Mouse (Mus musculus): ENCODE data around the gene Tmem108. TPM values are rescaled to one million over a fixed set of nuclear protein-coding genes. Genes with fewer than 3 reads are reported as not detected.

Gene Tmem108
- total RNA-seq, 2 experiments from 2014 or later, result 3.7 TPM

DNA sequence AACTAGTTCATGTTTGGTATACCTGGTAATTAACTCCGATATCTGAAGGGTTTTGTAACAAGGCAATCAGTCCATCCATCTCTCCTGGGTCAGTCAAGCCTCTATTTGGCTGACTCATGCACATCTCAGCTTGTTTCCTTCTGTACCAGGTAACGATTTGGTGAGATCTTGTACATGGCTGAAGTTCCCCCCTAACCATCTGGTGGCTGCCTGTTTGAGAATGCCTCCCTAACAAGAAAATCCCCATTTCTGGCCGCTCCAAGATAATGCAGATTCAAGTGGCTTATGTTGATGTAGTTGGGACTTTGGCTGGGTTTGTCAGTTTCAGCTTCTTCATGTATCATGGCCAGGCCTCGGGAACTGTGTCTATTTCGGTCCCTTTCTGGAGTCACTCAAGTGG lies 170.8 kb downstream of the Tmem108 start:
- DNase-seq, result no peak

DNA sequence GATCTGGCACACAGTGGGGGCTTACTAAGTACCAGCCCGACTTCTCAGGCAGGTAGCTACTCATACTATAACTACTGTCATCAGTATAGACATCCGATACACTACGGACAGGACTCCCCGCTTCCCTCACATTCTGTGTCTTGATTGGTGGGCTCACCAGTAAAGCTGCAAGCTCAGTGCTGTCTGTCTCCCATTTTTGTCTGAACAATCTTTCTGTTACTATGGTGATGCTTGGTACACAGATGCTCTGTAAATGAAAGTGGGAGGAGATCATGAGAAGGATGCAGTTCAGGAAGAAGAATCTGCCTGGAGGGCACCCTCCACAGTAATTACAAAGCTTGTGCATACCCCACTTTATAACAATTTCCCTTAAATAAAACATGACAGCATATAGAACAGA lies 176.8 kb downstream of the Tmem108 start:
- no peak for DNase-seq

DNA sequence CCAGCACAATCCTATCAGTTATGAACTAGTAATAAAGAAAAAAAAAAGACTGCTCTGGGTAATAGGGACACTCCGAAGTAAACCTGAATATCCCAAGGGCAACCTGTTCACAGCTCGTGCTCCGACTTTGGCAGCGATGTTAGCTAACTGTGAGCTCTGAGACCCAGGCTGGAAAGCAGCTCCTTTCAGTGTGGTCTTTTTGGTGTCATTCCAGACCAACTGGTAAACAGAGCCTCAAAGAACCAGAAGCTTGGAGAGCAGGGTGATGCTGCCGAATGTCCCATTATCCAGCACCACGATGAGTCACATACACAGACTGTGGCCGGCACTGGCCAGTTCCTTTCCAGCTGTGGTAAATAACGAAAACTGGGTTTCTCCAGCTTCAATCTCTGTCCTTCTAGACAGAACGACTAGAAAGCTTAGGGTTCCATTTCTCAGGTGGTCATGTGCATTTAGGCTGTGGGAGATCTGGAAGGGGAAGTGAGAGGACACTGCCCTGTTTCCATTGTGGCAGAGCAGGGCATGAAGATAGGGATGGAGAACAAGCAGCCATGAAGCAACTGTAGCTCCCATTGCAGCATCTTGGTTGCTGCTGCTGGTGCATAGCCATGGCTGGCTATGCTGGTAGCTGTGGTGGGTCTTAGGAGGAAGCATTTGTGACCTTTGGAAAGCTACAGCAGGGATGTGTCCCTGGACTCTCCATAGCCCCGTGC lies 179.2 kb downstream of the Tmem108 start:
- DNase-seq, result no peak

DNA sequence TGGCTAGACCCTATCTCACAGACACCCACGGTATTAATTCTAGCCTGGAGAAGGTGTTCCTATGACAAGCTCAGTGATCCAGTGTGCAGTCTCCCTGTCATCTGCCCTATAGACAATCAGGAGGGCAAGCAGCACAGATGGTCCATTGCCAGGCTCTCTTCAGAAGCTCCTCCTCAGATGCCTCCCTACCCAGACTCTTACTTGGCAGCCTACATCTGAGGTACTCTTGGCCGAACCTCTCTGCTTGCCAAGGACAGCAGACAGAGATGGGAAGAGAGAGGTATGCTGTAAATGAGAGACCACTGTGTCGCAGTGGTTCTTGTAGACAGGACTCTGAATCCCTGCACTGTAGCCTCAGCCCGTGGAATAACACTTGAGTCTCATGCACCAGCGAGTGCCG lies 181.0 kb downstream of the Tmem108 start:
- DNase-seq, result peak in 1 of 2 experiments; percentile 17

DNA sequence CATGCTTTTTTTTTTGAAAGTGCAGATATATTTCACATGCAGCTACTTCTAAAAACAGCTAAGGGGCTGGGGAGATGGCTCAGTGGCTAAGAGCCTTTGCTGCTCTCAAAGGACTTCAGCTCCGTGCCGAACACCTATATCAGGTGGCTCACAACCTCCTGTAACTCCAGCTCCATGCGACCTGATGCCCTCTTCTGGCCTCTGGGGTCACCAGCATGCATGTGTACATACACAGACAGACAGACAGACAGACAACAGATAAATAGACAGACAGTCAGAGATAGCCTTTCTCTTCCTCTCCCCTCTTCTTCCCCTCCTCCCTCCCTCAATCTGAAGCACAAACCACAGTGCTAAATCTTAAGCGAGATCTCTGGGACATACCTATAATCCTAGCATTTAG lies 181.5 kb downstream of the Tmem108 start:
- no peak for DNase-seq

DNA sequence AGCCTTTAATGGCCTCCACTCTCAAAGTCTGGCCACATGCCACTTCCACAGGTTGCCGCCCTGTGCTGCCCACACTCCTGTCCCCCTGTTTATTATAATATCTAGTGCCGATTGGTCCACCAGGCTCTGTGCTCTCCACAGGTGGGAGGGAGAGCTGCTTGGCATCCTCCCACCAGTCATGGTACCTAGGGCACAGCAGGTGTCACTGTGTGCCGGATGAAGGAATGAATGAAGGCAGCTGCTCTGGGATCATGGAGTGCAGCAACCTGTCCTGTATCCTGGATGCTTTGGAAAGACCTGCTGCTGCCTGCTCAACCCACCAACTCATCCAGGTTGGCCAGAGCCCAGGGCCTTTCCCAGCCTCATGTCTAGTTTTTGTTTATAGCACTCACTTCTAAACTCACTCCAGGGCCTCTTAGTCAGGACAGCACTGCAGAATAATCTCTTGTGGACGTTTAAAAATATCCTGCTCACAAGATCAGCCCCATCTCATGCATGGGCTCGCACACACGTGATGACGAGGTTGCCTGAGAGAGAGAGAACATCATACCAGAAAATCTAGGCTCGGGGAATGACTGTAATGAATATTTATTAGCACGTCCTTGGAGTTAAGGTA lies 182.1 kb downstream of the Tmem108 start:
- DNase-seq, result no peak

DNA sequence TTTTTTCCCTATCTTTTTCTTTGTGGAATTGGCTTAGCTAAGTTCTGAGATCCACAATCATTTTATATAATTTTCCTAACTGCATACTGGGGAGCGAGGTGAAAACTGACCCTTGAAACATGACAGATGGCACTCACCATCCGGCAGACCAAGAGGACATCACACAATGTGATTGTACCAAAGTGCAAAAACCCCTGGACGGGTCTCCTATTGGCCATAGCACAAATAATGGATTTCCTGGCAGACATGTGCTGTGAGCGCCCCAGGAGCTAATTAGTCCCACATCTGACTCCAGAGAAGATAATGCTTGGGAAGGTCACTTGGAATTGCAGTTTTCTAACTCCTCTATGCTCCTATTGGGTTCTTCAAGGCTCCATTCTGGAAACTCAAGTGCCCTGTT lies 183.9 kb downstream of the Tmem108 start:
- DNase-seq, result no peak

DNA sequence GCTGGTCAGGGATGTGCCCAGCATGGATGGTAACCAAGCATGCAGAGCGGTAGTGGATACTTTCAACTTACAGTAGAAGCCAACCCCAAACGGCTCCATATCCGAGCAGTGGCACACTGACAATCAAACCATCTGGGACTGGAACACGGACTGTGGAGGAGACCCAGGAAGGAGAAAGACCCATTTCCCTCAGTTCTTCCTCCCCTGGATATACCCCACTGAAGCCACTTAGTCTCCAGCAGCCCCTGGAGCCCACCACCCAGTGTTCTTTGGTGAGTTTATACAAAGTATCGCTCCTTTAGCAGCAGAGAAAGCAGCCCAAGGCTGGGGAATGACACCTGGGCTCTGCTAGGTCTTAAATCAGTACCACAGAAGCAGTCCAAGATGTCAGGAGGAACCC lies 184.5 kb downstream of the Tmem108 start:
- DNase-seq, result no peak

DNA sequence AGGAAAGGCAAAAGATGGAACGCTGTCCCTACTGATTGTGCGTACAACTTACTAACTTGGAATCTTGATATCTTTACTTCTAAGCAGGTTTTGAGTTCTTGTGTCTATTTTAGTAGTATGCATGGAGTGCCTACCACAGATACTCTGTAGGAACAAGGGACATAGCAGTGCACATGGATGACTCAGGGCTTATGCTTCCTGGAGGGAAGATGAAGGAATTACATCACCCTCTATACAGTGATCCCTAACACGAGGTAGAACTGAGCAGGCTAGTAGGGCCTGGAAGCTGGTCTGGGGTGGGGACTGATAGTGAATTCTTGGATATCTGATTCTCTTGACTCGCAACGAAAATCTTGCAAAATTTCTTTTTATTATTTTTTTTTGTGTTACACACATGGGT lies 185.7 kb downstream of the Tmem108 start:
- no peak for DNase-seq

DNA sequence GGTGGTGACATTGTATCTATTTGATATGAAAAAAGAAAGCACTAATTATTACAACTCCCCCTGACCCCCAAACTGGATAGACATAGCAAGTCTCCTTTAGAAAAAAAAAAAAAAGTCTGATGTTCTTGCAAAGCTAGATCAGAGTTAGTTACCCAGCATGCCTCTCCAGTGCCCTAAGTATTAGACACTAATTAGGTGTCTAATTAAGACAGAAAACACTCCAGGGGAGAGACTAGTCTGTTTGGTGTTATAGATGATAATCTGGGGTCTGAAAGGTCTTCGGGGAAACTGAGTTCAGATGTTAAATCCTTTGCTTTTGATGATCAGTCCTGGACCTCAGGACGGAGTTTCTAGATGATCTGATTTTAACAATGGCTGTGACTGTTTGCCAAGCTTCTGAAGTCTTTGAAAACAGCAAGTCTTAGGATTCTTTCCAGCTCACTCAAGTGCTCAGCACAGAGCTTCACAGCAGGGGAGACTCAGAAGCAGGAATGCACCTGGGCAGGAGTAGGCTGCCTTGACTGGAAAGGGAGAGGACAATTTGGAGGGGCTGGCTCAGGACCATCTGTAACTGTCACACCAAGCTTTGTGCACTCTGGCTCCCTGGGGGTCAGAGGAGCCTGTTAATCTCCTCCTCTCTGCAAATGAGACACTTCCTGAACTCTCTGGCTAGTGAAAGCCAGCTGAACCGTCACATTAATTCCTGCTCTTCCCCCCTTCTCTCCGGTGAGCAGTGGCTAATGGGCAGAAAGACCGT lies 187.5 kb downstream of the Tmem108 start:
- no peak for DNase-seq

DNA sequence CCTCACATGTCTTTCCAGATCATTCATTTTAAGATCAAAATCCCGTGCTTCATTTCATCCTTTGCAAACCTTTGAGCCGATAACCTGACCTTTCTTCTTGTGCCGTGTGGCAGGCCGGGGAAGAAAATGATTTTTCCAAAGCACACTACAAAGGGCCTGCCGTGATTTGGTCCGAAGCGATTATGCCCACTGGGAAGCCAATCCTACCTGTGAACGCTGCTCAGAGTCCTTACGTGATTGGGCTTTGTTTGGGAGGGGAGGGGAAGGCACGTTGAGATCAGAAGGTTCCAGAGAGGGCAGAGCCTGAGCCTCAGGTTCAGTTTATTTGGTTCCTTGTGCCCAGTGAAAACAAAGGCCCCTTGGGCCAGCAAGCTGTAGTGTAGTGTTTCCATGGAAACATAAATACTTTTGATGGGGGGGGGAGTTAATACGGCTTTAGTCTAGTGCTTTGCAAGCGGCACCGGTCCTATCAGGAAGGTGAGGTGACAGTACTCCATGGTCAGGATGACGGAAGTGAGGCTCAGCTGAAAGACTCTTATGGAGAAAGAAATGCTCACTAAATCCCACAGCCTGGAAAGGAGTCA lies 191.4 kb downstream of the Tmem108 start:
- DNase-seq, result no peak

DNA sequence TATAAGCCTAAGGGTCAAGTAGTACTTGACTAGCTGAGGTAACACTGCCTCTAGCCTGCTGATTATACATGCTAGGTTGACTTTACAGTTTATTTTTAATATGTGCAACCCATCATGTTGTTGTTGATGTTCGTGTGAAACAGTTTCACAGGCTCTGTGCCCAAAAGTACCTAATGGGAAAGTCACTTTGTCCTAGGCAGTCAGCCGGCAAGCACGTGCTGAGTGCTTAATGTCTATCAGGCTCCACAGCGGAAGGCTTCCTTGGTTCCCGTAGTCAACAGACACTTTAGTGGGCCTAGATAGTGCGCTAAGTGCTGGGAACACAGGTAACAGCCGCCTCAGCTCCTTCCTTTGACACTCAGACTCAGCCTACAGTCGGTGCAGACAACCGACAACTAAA lies 192.7 kb downstream of the Tmem108 start:
- DNase-seq, result no peak

DNA sequence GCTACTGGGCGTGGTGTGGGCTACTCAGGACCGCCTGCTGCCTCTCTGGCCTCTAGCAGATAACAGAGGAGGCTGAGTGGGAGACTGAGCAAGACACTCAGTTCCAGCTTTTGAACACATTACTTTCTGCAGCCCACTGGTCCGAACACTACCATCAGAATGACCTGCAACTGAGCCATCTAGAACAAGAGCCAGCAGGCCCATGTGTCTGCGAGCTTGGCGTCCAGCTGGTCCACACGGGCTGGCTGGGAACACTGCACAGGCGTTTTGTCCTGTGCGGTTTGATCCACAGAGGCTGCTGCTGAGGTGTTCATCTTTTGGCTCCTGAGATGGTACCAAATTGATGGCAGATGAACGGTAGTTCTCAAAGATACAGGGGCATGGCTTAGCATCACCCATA lies 196.5 kb downstream of the Tmem108 start:
- no peak for DNase-seq

DNA sequence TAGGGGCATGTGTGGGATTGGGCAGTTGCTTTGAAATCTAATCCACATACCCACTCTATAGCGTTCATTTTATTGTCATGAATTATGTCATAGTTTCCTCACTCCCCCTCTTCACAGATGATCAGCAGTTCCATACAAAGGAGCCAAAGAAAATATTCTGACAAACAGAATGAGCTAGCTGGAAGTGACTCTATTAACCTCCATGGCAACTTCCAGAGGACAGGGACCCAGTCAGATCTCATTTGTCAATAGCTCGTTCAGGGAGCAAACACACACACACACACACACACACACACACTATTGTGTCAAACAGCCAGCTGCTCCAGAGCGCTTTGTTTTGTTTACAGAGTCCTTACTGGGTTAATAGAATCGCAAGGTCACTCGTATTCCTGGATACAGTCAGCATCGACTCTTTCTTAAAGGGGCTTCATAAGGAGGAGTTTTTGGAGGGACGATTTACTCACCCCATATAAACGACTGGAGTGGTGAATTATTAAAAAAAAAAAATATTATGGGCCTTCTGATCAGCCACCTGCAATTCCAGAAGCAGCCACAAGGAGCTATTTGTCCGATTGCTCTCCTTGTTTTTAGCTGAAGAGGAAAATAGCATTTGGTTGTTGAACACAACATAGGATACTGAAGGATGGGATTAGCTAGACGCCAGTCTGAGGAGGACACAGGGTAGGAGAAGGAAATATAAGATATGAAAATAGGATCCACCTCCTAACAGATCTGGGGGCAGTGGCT lies 197.6 kb downstream of the Tmem108 start:
- DNase-seq, result peak; percentile 46 to 61

DNA sequence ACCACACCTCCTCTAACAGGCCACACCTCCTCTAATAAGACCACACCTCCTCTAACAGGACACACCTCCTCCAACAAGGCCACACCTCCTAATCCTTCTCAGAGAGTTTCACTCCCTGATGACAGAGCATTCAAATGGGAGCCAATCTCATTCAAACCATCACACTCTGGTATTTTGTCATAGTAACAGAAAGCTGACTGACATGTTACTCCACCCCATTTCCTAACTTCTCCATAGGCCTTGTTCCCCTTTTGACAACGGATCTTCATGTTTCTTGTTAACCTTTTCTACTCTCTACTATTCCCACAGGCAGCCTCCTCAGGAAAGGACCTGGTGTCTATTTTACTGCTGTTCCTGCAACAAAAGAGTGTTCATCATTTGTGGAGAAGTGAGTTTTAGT lies 199.6 kb downstream of the Tmem108 start:
- no peak for DNase-seq

DNA sequence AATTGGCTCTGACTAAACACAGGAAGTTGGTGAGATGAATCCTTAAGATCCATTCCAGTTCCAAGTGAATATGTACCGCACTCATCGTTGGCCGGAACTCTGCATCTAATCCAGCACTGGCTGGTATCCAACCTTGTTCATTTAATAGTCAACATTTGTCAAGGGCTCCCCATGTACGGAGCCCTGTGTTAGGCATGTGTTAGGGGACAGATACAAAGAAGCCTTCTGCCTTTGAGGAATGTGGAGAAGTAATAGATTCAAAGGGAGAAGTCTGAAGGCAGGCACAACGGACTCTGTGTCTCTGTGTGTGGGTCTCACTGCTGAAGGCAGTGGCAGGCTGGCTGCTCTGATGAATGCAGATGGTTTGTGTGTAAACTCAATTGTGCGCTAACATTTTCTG lies 202.9 kb downstream of the Tmem108 start:
- DNase-seq, result no peak

DNA sequence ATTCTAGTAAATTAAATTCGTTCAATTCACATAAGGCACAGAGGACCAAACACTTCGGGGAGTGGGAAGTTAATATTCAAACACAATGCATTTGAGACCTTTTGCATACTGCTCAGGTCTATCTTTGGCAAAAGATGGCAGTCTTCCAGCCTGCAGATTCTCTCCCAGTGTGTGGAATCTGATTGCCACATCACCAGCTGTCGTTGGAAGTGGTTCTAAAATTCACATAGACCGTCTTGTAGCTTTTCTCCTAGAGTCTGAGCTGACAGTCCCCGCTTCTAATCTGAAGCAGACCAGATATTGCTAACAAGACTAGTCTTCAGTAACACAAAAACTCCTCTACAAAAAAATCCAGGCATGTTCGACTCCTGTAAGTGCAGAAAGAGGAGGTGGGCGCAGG lies 203.4 kb downstream of the Tmem108 start:
- no peak for DNase-seq

DNA sequence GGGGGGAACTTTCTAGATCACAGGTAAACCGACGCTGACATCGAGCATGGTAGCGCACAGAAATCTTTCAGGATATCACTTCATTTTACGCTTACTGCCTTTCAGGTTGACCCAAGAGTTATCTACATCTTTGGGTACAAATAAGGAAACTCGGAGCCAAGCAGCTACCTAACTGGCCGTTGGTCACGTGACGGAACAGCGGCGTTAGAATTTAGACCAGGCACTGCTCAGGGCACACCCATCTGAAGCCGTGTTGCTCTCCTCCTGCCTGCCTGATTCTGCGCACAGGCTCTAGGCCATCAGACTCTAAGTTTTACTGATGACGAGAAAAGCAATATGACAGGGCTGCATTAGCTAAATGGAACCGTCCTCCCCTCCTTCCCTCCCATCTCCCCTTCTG lies 204.6 kb downstream of the Tmem108 start:
- no peak for DNase-seq

DNA sequence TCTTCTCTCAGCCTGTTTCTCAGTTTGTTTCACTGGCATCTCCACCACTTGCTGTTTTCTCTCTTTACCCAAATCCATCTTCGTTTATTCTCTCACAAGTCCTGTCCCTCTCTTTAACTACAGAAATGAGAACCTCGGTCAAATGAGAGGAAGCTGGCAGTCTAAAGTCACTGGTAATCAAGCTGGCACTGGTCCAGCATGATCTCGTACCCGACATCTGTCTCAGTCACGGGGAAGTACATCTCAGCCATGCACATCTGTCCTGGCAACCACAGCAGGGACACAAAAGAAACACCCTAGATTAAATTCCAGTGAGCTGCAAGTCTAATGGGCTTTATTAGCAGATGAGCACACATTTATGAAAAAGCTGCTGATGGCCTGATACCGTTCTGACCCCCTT lies 206.3 kb downstream of the Tmem108 start:
- DNase-seq, result no peak

DNA sequence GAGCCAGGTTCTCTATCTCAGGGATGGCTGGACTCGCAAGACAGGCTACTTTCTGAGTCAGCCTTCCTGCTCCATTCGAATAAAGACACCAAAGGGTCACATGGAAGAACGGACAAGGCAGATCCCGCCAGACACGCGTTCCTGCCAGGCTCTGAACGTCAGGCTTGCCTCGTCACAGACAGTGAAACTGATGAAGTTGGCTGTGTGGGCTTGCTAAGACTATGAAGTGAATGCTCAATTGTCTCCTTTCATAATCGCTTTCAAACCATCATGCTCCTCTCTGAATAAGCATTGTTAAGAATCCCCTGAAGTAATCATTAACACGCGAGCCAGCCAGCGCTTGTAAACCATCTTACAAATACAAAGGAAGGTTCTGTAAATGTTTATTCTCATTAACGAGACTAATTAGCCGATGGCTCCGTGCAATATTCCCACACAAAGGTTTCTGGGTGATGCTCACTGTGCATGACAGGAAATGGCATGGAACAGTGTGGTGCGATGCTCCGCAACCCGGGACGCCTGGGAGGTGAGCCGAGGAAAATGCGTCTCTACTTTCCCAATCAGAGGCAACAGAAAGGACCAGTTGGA lies 210.9 kb downstream of the Tmem108 start:
- DNase-seq, result no peak

DNA sequence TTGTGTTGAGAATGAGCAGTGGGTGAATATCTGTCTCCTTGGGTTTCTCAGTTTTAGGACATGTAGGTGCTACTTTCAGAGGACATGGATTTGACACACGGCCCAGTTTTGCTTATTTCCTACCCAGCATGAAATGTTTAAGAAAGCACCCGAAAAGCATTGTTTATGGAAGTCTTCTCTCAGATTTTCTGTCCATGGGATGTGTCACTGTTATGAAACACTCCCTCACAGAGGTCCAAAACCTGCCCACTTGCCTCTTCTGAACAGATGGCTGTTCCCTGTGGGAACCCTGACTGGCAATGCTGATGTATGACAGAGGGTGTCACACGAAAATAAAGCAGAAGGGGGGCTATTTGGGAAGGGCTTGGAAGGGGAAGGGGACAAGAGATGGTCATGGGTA lies 212.5 kb downstream of the Tmem108 start:
- DNase-seq, result no peak

DNA sequence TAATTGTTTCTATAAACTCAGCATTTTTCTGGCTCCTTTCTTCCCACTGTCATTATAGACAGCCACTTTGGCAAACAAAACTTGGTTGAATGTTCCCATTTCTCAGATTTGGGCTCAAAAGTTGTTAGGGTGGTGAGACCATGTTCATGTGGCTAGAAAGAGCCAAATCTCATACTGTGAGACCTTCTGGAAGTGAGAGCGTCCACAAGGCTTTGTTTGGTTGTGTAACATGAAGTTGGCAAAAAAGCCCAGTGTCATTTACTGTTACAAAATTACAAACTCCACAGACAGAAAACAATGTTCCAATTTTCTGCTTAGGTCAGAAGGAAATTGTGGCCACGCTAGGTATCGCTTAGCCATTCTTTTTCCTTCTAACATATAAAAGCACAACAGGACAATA lies 213.0 kb downstream of the Tmem108 start:
- no peak for DNase-seq
